Mouse (Mus musculus) heart, adult 2 months (tissue): ENCODE results near the gene Ifnk.

ENCODE experiments used
- CTCF ChIP-seq: fragments of 200-600 bp; IDR thresholded peaks from 2 replicates; pipeline ENCODE4 v1.8.1; 2022; ENCODE audit warnings: antibody characterized with exemption, mild to moderate bottlenecking, moderate library complexity
- EP300 ChIP-seq: fragments of 200-500 bp; IDR thresholded peaks from 2 replicates; pipeline ENCODE4 v1.6.1; 2011; ENCODE audit warnings: low read depth, low read length, control low read depth; ENCODE audit not compliant: insufficient read depth
- POLR2A ChIP-seq: fragments of 200-500 bp; IDR thresholded peaks from 2 replicates; pipeline ENCODE4 v1.6.1; 2011; ENCODE audit warnings: mild to moderate bottlenecking, low read depth, low read length, control low read depth; ENCODE audit not compliant: insufficient read depth

GRCm38 (mm10) chr4:35135806-35136205, 16.1 kb upstream of the Ifnk start:
- TF ChIP-seq EP300 (no peak), CTCF (no peak), POLR2A (no peak)
